Mouse (Mus musculus): ENCODE results near the gene Asic4.

Asic4 gene

GRCm38 (mm10) chr1:75450314-75451005, at the start of gene Asic4:
Gene Asic4, plus strand, starts transcription at chr1:75450436.
- DNase-seq = peak; percentile 55

GRCm38 (mm10) chr1:75400493-75401115, 49.6 kb upstream of the Asic4 start:
- no peak for DNase-seq

DNA sequence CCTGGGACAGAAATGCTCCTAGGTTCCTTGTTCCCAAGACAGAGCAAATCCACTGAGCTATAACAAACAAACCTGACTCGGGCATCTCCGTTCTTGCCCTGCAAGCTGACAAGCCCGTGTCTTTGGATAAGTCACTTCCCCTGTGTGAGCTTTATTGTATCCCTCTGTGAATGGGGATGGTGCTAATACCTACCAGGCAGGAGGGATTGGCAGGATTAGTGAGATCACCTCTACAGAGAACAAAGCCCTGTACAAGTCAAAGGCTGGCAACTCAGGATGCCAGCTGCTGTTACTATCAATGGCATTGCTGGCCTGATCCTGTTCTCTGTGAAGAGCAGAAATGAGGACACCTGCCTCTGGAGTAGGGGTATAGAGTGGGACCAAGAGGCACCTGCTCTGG, 44.7 kb upstream of the Asic4 start:
- no peak for DNase-seq

DNA sequence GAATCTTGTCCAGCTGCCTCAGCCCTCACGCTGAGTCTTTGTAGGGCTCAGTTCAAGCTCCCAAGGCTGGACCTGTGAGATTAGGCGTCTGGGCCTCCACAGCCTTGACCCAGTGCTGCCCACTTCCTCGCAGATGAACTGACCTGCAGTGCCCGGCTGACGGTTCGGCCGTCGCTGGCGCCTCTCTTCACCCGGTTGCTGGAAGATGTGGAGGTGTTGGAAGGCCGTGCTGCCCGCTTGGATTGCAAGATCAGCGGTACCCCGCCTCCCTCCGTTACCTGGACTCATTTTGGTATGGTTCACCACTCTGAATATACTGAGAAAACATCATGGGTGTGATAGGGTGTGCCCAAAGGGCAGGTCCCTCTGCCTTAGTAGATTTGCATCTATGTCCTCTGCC, 44.1 kb upstream of the Asic4 start:
- no peak for DNase-seq

DNA sequence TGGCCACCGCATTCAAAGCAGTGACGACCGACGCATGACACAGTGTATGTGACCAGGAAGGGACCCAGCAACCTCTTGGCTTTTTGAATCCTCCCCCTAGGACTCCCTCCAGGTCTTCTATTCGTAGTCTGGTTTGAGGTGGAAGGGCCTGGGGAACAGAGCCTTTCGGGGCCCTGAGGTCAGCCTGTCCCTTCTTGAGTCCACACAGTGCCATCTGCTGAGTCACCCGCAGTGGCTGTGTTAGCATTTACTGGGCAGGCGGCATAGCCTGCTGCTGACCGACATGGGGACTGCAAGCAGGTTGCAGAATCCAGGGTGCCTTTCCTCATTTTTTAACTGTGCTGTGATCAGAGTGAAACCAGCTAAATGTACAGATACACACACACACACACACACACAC, 43.2 kb upstream of the Asic4 start:
- DNase-seq = no peak

DNA sequence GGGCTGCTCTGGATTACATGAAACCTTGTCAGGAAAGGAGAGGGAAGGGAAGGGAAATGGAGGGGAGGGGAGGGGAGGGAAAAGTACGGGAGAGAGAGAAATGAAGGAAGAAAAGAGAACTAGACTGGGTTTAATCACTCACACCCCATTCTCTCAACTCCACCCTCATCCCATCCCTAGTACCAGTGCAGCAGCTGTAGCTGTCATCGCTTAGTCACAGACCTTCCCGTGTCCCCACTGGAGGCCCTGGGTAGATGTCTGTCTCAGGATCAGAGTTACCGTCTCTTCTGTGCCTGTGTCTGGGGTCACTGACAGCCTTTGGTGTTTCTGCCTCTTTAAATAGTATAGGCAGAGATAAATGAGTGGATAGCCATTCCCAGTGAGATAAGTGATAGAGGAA, 42.0 kb upstream of the Asic4 start:
- no peak for DNase-seq

DNA sequence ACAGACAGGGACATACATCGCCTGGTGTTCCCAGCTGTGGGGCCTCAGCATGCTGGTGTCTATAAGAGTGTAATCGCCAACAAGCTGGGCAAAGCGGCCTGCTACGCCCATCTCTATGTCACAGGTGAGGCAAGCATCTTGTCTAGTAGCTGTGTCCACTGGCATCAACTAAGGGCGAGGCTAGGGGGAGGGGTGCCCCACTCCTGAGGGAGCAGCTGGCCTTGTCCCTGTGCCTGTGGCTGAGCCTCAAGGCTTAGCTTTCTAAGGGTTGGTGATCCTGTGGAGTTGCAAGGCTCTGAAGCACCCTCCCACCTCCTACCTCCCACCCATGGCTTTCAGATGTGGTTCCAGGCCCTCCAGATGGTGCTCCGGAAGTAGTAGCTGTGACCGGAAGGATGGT, 40.3 kb upstream of the Asic4 start:
- DNase-seq = no peak

DNA sequence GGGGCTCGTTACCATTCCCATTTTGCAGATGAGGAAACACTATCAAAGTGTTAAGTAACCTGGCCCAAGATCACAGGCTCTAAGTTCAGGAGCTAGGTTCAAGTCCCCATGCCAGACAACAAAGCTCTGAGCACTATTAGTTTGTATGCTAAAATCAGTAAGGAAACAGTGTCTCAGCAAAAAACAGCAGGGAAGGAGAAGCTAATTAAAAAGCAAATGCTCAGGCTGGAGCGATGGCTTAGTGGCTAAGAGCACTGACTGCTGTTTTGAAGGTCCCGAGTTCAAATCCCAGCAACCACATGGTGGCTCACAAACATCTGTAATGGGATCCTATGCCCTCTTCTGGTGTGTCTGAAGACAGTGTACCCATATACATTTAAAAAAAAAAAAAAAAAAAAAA, 38.0 kb upstream of the Asic4 start:
- DNase-seq = no peak

DNA sequence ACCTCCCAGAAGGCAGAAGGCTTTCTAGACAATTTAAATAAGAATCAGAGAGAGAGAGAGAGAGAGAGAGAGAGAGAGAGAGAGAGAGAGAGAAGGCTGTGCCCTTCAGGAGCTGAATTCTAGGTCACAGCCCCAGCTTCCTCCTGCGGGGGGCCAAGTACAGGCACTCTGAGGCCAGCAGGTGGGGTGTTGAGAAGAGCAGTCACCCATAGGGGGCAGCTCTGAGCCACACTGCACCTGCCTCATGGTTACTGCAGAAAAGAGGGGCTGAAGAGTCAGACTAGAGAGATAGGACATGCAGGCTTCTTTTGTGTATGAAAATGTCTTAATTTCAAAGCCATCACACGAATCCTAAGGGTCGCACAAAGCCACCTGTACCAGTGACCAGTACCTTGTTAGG, 36.5 kb upstream of the Asic4 start:
- peak; percentile 48 for DNase-seq

DNA sequence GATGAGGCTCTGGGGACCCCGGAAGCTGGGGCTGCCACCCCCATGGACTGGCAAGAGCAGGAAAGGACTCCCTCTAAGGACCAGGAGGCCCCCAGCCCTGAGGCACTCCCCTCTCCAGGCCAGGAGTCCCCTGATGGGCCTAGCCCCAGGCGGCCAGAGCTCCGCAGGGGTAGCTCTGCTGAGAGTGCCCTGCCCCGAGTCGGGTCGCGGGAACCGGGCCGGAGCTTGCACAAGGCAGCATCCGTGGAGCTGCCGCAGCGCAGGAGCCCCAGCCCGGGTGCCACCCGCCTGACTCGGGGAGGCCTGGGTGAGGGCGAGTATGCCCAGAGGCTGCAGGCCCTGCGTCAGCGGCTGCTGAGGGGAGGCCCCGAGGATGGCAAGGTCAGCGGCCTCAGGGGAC, 28.4 kb upstream of the Asic4 start:
- peak; percentile 31 for DNase-seq

DNA sequence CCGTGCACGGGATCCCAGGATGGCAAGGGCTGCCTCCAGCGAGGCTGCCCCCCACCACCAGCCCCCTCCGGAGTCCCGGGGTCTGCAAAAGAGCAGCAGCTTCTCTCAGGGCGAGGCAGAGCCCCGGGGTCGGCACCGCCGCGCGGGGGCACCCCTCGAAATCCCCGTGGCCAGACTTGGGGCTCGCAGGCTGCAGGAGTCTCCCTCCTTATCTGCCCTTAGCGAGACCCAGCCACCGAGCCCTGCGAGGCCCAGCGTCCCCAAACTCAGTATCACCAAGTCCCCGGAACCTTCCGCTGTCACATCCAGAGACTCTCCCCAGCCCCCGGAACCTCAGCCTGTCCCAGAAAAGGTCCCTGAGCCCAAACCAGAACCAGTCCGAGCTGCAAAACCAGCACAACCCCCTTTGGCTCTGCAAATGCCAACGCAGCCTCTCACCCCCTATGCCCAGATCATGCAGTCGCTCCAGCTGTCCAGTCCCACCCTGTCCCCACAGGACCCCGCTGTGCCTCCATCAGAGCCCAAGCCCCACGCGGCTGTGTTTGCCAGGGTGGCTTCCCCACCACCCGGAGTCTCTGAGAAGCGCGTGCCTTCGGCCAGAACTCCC, 27.9 kb upstream of the Asic4 start:
- DNase-seq = peak; percentile 27

GRCm38 (mm10) chr1:75422823-75423471, 27.3 kb upstream of the Asic4 start:
- peak; percentile 72 for DNase-seq

DNA sequence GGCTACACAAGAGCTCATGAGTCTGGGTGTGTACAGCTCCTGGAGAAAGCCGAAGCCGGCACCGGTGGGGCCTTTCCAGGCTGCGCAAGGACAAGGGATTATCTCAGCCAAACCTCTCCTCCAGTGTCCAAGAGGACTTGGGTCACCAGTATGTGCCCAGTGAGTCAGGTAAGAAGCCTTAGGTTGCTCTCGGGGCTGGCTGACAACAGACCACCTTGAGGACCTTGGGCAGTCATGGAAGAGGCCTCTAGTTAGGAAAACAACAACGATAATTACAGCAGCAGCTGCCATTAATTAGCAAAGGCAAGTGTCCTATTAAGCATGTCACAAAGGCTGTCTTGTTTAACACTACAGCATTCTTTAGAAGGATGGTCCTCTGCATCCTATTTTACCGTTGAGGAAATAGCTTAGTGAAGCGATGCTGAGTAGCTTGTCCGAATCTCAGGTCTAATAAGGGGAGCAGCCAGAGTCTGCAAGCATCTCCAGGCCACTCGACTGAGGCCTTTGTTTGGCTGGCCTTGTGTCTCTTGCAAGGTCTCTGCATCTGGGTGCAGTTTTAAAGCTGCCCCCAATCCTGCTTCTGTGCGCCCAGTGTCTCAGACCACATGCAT, 26.4 kb upstream of the Asic4 start:
- no peak for DNase-seq

- DNase-seq = peak; percentile 69
Observed at GRCm38 (mm10) chr1:75425796-75426471, 24.3 kb upstream of the Asic4 start.

DNA sequence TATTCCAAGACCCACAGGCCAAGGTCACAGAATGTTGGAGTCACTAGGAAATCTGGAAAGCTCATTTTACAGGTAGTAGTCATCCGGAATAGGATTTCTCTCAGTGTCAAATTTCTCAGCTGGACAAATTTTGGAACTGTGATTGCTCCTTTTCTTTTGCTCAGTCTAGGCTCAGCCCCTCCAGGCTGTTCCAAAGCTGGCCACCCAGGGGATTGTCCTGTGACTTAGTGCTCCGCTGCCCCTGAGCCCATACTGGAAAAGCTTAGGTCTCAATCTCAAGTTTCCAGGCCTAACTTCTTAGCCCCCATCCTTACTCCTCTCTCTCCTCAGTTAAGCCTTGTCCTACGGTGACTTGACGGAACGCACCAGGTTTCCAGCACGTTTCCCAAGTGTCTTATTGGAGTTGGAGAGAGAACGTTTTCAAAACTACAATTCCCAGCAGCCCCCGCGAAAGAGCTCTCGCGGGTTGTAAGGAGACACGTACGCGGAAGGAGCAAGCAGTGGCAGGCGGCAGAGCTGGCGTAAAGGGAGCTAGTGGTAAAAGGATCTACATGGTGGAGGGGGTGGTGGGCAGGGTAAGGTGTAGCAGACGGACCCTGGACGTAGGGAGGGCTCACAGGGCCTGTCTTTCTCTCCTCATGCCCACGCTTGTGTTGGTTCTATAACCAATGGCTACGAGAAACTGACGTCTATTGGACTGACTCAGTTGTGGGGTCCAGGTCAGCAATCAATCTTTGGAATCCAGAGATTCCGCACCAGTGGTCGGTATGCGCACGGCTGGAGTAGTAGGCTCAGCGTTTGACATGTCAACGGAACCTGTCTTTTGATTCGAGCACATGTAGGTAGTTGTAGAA, 14.5 kb upstream of the Asic4 start, which contains the start of gene Gmppa:
Gene Gmppa (plus strand): TSS at position 456 of the 854 bp plus-strand sequence.
- DNase-seq = peak; percentile 91

- no peak for DNase-seq
Observed at GRCm38 (mm10) chr1:75438782-75439181, 11.5 kb upstream of the Asic4 start.

DNA sequence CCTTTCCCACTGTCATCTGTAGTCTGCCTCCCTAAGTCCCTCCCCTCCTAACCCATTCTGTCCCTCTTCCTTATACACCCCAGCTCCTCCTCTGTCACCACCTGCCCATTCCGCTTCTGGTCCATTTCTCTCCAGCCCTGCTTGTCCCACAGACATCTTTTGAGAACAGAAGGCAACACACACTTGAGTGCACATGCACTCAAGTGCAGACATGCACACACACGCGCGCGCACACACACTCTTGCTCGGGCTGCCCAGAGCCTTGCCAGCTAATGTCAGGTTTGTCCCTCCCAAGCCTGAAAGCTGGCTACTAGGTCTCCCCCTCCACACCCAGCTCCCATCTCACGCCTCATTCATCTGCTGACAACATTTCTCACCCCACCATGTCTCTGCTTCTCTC, 9.6 kb upstream of the Asic4 start:
- DNase-seq = no peak

- no peak for DNase-seq
Observed at GRCm38 (mm10) chr1:75441471-75441996, 8.7 kb upstream of the Asic4 start.

DNA sequence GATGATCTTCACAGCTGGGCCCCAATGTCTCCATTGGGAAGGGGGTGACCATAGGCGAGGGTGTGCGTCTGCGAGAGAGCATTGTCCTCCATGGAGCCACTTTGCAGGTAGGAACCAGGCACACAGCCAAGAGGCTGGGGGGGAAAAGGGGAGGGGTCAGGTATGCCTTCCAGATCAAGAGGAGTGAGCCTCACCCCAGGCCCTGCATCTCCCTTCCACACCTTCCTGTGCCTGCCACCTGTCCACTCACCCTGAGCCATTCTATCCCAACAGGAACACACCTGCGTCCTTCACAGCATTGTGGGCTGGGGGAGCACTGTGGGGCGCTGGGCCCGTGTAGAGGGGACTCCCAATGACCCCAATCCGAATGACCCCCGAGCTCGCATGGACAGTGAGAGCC, 8.1 kb upstream of the Asic4 start:
- no peak for DNase-seq

- no peak for DNase-seq
Observed at GRCm38 (mm10) chr1:75442811-75443210, 7.4 kb upstream of the Asic4 start.

DNA sequence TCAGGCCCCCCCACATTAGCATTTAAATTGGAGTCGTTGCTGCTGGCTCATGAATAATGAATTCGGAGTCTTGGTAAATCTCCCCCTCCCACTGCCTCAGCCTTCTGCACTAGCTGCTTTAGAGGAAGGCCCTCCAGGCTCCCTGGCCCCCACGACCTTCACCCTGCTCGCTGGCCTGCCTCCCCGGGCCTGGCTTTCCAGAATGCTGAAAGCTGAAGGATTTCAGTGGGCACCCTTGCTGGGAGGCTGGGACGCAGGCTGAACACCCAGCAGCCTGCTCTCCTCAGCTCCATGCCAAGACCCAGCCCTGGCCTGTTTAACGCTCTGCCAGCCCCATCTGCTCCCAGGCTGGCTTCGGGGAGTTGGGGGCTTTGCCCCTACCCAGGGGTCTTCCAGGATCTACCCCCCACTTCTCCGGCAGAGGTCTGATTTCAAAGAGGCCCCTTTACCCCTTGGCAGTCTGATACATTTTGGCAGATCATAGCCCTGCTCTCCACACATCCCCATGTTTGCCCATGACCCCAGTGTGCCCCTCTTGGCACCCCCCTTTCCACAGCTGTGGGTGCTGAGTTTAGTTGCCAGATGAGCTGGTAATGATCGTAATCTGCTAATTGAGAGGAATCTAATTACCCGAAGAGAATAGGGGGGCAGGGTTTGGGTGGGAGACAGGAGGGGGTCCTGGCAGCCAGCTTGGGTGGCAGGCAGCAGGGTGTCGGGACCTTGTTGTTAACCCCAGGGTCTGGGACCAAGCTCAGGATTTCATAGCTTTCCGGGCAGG, 6.8 kb upstream of the Asic4 start:
- DNase-seq = no peak

All from kidney, postnatal 10 days (tissue).